Mouse (Mus musculus) liver, embryonic 14.5 days (tissue): ENCODE measurements around the gene Daam2. TPM values are rescaled to one million over a fixed set of nuclear protein-coding genes. Genes with fewer than 3 reads are reported as not detected.

Experiments used
- ATAC-seq: fragments of 200-750 bp; cut with Nextera tagmentation; 2 replicates; pipeline ENCODE4 v1.8.0; 2017; ENCODE audit warnings: moderate number of reproducible peaks, mild to moderate bottlenecking, moderate library complexity; ENCODE audit not compliant: insufficient read depth
- DNase-seq, 3 experiments: peaks; one replicate each; pipeline ENCODE4 v3.0.0-alpha.2; 2012 to 2013; ENCODE audit warnings: low read depth in 3 of 3, low spot score in 3 of 3
- H3K27ac ChIP-seq: fragments of 300-500 bp; sonication (generic); 2 replicates; pipeline ENCODE4 v1.5.1; 2014; ENCODE audit warnings: moderate library complexity, mild to moderate bottlenecking, control low read depth, inconsistent platforms
- H3K27me3 ChIP-seq: fragments of 300-500 bp; sonication (generic); 2 replicates; pipeline ENCODE4 v1.6.1; 2014; ENCODE audit warnings: mild to moderate bottlenecking, low read length, moderate library complexity; ENCODE audit not compliant: control insufficient read depth, insufficient read depth
- H3K36me3 ChIP-seq: fragments of 300-500 bp; sonication (generic); replicated peaks from 2 replicates; pipeline ENCODE4 v1.6.1; 2014; ENCODE audit warnings: low read depth; ENCODE audit not compliant: control insufficient read depth, insufficient read depth
- H3K4me1 ChIP-seq, 2 experiments: fragments of 200-500 bp in 1 of 2; fragments of 300-500 bp in 1 of 2; sonication (generic) in 1 of 2; replicated peaks; 2 replicates each; pipeline ENCODE4 v1.6.1; 2012 to 2014; ENCODE audit warnings: antibody characterized with exemption in 1 of 2, inconsistent platforms in 1 of 2, low read length in 1 of 2; ENCODE audit not compliant: control insufficient read depth in 2 of 2, insufficient read depth in 2 of 2
- H3K4me2 ChIP-seq: fragments of 300-500 bp; sonication (generic); 2 replicates; pipeline ENCODE4 v1.6.1; 2014; ENCODE audit warnings: low read depth, mild to moderate bottlenecking, control low read depth, moderate library complexity
- H3K4me3 ChIP-seq, 2 experiments: fragments of 200-500 bp in 1 of 2; fragments of 300-500 bp in 1 of 2; sonication (generic) in 1 of 2; 2 replicates each; pipeline ENCODE4 v1.5.1; 2012 to 2014; ENCODE audit warnings: low read depth in 2 of 2, low read length in 2 of 2, mild to moderate bottlenecking in 2 of 2, control low read depth in 1 of 2, inconsistent platforms in 1 of 2, moderate library complexity in 1 of 2; ENCODE audit not compliant: insufficient read depth in 1 of 2
- H3K9ac ChIP-seq: fragments of 300-500 bp; sonication (generic); replicated peaks from 2 replicates; pipeline ENCODE4 v1.6.1; 2014; ENCODE audit warnings: mild to moderate bottlenecking, control low read depth, moderate library complexity
- H3K9me3 ChIP-seq: fragments of 300-500 bp; sonication (generic); 2 replicates; pipeline ENCODE4 v1.6.1; 2016; ENCODE audit warnings: low read length, mixed read lengths; ENCODE audit not compliant: control insufficient read depth
- CTCF ChIP-seq: IDR thresholded peaks from 2 replicates; pipeline ENCODE4 v1.5.1; 2016; ENCODE audit warnings: antibody characterized with exemption, low read depth, control low read depth
- EP300 ChIP-seq: IDR thresholded peaks from 2 replicates; pipeline ENCODE4 v1.6.1; 2016; ENCODE audit warnings: antibody characterized with exemption, low read depth
- WGBS: fragments of 180-500 bp; shearing (Covaris S2); extraction: QIAGEN DNeasy Blood & Tissue Kit; methylation state at CpG from one replicate; pipeline ENCODE4 v1.1.7; 2014; ENCODE audit not compliant: insufficient replicate concordance; 5-methylcytosine and 5-hydroxymethylcytosine counted together
- polyA plus RNA-seq, 2 experiments: library from polyadenylated mRNA; depleted of rRNA in 1 of 2; stranded (reverse) in 1 of 2; unstranded in 1 of 2; fragments of >200 nt; fragmentation: Nextera tagmentation in 1 of 2; extraction: Ambion mirVana in 1 of 2; gene quantifications; 2 replicates each; pipeline versions ENCODE4 v1.2.1 to v1.2.3; 2012 to 2014

The Daam2 gene
- polyA plus RNA-seq, 2 experiments, result 0.14 to 0.39 TPM

- Histone ChIP-seq H3K4me3 (no peak overlapping the region), H3K9ac (no peak overlapping the region), H3K4me1 (no peaks in the 10 kb centered on the region), H3K27me3 (no peaks in the 10 kb centered on the region), H3K27ac (no peak overlapping the region), H3K9me3 (no peaks in the 10 kb centered on the region), H3K36me3 (no peaks in the 10 kb centered on the region), H3K4me2 (no peak overlapping the region)
- DNase-seq (no peak), ATAC-seq (no peak)
- WGBS, result 61% methylated on average over 6 of the region's 6 CpGs
- TF ChIP-seq EP300, result no peak
- TF ChIP-seq CTCF, result no peak
Observed at GRCm38 (mm10) chr17:49520674-49521073, 43.5 kb downstream of the Daam2 start.

DNA sequence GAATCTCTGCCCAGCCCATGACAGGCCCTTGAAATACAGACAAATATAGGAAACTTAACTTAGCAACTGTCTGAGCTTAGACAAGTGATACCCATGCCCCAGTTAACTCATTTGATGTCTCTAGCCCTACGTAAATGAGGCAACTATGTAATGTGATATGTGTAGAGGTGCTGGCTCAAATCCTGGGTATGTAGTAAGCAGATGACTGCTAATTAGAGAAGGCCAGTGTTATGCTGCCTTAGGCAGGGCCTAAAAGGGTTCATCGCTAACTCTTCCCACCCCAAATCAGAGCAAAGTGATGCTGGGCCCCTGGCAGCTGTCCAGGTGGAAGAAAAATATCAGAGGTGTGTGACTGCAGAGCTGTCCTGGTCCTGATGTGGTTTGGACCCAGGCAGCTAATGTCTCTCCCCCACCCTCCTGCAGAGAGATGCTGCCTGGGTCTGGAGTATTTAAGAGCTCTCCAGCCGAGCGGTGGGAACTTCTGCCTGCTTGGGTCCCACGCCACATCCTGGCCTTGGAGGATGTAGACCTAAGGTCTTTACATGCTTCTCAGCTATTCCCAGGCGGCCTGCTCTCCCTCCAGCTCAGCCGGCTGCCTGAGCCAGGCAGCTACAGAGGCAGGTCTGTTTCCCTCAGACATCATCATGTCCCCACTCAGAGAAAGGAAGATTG lies 44.4 kb downstream of the Daam2 start:
- 69% methylated on average over 7 of the region's 7 CpGs for WGBS
- no peak for TF ChIP-seq EP300
- no peak for TF ChIP-seq CTCF
- Histone ChIP-seq H3K27ac (no peak overlapping the region), H3K27me3 (no peaks in the 10 kb centered on the region), H3K4me2 (no peak overlapping the region), H3K9ac (no peak overlapping the region), H3K36me3 (no peaks in the 10 kb centered on the region), H3K9me3 (no peaks in the 10 kb centered on the region), H3K4me3 (no peak overlapping the region), H3K4me1 (no peaks in the 10 kb centered on the region)
- DNase-seq, result no peak
- no peak for ATAC-seq

DNA sequence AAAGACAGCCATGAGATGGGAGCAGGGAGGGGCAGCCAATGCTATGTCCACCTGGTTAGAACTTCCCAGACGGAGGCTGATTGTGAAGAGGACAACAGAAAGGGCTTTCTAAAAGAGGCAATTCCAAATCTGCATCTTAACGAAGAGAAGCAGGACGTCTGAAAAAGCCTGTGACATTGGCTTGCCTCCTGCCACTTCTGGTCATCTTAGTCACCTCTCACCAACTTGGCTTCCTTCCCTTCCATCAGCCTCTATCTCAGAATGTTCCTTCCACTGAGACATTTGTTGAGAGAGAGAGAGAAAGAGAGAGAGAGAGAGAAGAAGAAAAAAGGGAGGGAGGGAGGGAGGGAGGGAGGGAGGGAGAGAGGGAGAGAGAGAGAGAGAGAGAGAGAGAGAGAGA lies 47.1 kb downstream of the Daam2 start:
- ATAC-seq (no peak), DNase-seq (no peak)
- WGBS, result 22% methylated on average over 3 of the region's 3 CpGs
- Histone ChIP-seq H3K9ac (no peak overlapping the region), H3K4me3 (no peak overlapping the region), H3K4me1 (no peaks in the 10 kb centered on the region), H3K9me3 (no peaks in the 10 kb centered on the region), H3K27ac (no peak overlapping the region), H3K4me2 (no peak overlapping the region), H3K27me3 (no peaks in the 10 kb centered on the region), H3K36me3 (no peaks in the 10 kb centered on the region)
- TF ChIP-seq CTCF (no peak), EP300 (no peak)

DNA sequence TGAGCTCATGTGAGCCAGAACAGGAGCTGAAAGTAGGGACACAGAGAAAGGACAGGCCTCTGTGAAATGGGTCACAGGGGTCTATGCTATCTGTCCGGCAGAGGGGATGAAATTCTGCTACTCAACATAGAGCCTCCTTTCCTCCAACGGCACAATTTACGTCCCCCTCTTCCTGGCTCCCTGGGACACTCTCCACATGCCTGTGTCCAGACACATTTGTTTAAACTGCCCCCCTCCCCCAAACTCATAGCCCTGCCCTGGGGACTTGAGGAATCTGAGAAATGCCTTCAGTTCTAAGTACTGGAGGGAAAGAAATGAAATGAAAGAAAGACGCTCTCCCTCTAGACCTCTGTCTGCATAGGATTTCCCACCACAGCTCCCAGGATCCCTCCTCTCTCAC lies 48.5 kb downstream of the Daam2 start:
- Histone ChIP-seq H3K9me3 (no peaks in the 10 kb centered on the region), H3K27ac (no peak overlapping the region), H3K9ac (no peak overlapping the region), H3K4me3 (no peak overlapping the region), H3K4me1 (no peaks in the 10 kb centered on the region), H3K4me2 (no peak overlapping the region), H3K27me3 (no peaks in the 10 kb centered on the region), H3K36me3 (no peaks in the 10 kb centered on the region)
- ATAC-seq, result no peak
- DNase-seq, result no peak
- TF ChIP-seq EP300 (no peak), CTCF (no peak)
- 60% methylated on average over 4 of the region's 4 CpGs for WGBS

- ATAC-seq (no peak), DNase-seq (no peak)
- no peaks in the 10 kb centered on the region for H3K27me3 ChIP-seq
- no peak overlapping the region for H3K4me2 ChIP-seq
- H3K4me1 ChIP-seq, result no peaks in the 10 kb centered on the region
- no peaks in the 10 kb centered on the region for H3K36me3 ChIP-seq
- TF ChIP-seq CTCF, result no peak
- TF ChIP-seq EP300, result no peak
- no peak overlapping the region for H3K27ac ChIP-seq
- H3K9ac ChIP-seq, result no peak overlapping the region
- no peak overlapping the region for H3K4me3 ChIP-seq
- H3K9me3 ChIP-seq, result no peaks in the 10 kb centered on the region
- 77% methylated on average over 3 of the region's 3 CpGs for WGBS
Observed at GRCm38 (mm10) chr17:49515141-49515540, 49.0 kb downstream of the Daam2 start.
